Mouse (Mus musculus) frontal cortex, postnatal 25 days (tissue): ENCODE measurements at regions not wholly inside any gene's neighbourhood (a gene's known extent, or its start where the extent isn't known, plus 50 kb on each side); places are given as distances from the start of the nearest gene placed in this dataset.

ENCODE experiments used
- DNase-seq, 2 experiments: peaks; one replicate each; pipeline ENCODE4 v3.0.0; 2022; ENCODE audit warnings: low spot score in 2 of 2

DNA sequence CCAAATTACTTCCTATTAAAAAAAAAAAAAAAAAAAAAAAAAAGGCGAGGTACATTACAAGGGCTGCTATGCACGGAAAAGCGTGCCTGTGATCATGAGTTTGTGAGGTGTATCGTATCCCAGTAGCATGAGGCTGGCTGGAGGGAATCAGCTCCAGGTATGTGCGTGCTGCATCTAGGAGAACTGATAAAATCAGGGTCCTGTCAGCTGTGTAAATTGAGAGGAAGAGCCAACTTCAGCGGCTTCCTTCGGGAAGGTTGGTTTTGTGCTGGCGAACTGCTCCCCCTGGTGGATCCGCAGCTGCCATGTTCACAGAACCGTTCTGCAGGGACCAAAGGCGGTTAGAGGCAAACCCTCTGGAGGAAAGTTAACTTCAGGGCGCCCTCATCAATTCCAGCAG, 60.8 kb upstream of the Gm10295 start:
- DNase-seq, result peak; percentile 50 to 71

- no peak for DNase-seq
These were observed 60.2 kb upstream of the Gm10295 start for GRCm38 (mm10) chr7:71411293-71412011.

GRCm38 (mm10) chr7:71409903-71410302, 58.6 kb upstream of the Gm10295 start:
- DNase-seq, result no peak

GRCm38 (mm10) chr7:71409061-71409460, 57.8 kb upstream of the Gm10295 start:
- DNase-seq, result no peak

DNA sequence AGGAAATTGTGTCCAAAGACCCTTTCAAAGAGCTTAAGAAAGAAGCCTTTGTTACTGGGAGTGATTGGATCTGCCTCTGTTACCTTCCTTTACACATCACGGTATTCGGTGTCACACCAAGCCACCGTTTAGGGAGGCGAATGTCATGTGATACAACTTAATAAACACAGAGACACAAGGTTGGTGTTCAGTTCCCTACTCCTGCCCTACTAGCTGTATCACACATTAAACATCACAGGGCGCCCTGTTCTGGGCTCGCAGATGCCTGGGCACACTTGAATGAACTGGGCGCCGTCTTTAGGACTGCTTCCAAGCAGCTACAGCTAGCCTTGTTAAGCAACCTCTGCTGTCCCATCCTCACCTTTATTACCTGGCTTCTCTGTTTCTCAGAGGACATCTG, 55.0 kb upstream of the Gm10295 start:
- DNase-seq, result no peak
